23 mouse cellular contexts compared by ENCODE assay signal in the genomic region with DNA sequence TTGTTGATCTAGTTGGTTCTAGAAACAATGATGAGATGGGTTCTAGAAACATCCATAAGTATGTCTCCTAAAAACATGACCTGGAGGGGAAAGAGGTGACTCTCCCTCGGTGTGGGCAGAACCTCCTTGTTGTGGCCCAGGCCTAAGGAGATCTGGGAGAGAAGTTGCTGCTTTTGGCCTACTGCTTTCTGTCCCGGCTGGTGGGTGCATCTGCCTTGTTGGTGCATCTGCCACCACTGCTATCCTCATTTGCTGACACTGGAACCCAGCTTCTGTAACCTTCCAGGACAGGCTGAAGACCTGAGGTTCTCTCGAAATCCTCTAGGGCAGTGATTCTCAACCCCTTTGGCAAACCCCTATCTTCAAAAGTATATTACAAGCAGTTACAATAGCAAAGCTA. TPM values are rescaled to one million over a fixed set of nuclear protein-coding genes. Genes with fewer than 3 reads are reported as not detected.
DNase-seq lines count a peak whose midpoint lies in the region; ATAC-seq lines count a peak whose summit lies in the region.
"Had no signal": no experiment of that assay in that cellular context is flagged by ENCODE, and none has a peak within 500 bp of the region (broad histone marks: within the 10 kb centered on the region; RNA-seq: fewer than 3 reads in every experiment).

No protein-coding gene starts in this region.

- H3K4me3 ChIP-seq in heart, embryonic 12.5 days, result no peak overlapping the region
- H3K4me3 ChIP-seq in heart, embryonic 10.5 days, result no peak overlapping the region

- ATAC-seq in heart, embryonic 12.5 days (ENCODE audit: insufficient number of reproducible peaks, low FRiP score), result no peak
- ATAC-seq: activated CD4-positive, CD25-positive, alpha-beta regulatory T cell, adult 4 months; CD4-positive, CD25-positive, alpha-beta regulatory T cell, adult 4 months; Patski had no signal

- no peaks in the 10 kb centered on the region for H3K4me1 ChIP-seq in heart, embryonic 12.5 days (replicated peaks)
- no peaks in the 10 kb centered on the region for H3K4me1 ChIP-seq in heart, embryonic 10.5 days

- H3K9me3 ChIP-seq in heart, embryonic 12.5 days (replicated peaks), result no peaks in the 10 kb centered on the region
- no peaks in the 10 kb centered on the region for H3K9me3 ChIP-seq in heart, embryonic 10.5 days
- H3K9me3 ChIP-seq: G1E had no signal

- peak; percentile 52 for DNase-seq in heart, adult 11 months
- DNase-seq in heart, embryonic 10.5 days (ENCODE audit: low spot score), result peak; percentile 71
- DNase-seq in heart, postnatal 4 days, result no peak
- peak; percentile 19 for DNase-seq in testis, postnatal 10 days (ENCODE audit: low spot score)
- no peak for DNase-seq in testis, postnatal 14 days (ENCODE audit: low spot score)
- DNase-seq: adrenal gland, adult 2 months; adrenal gland, adult 8-10 months; adrenal gland, postnatal 10 days; adrenal gland, postnatal 14 days; adrenal gland, postnatal 25 days; adrenal gland, postnatal 36 days; B cell, adult 2 months; cerebellum, adult 11 months; cerebellum, adult 11-12 months; cerebellum, adult 18-20 months had no signal

- H3K27me3 ChIP-seq in heart, embryonic 12.5 days (replicated peaks), result no peaks in the 10 kb centered on the region
- H3K27me3 ChIP-seq in heart, embryonic 10.5 days (ENCODE audit: insufficient read depth, poor library complexity, severe bottlenecking), result no peaks in the 10 kb centered on the region
- H3K27me3 ChIP-seq: CH12.LX, Patski had no signal

- no peak overlapping the region for H3K4me2 ChIP-seq in heart, embryonic 12.5 days

- 88% methylated on average over 3 of the region's 3 CpGs for WGBS in heart, embryonic 12.5 days
- 92% methylated on average over 3 of the region's 3 CpGs for WGBS in heart, embryonic 10.5 days

- no peak overlapping the region for H3K27ac ChIP-seq in heart, embryonic 12.5 days (ENCODE audit: poor library complexity, severe bottlenecking)
- H3K27ac ChIP-seq in heart, embryonic 10.5 days, result no peak overlapping the region

- H3K36me3 ChIP-seq in heart, embryonic 12.5 days, result 0 out of 2 replicates have a peak, but pooled peaks cover 10% of the 10 kb centered on the region
- peaks cover 5% of the 10 kb centered on the region; the same call in 1 of the 2 replicates for H3K36me3 ChIP-seq in heart, embryonic 10.5 days
- H3K36me3 ChIP-seq: G1E had no signal

- H3K9ac ChIP-seq in heart, embryonic 12.5 days, result no peak overlapping the region

RNA-seq across cellular contexts. Expression of gene Gm6525, which starts 8.5 kb away (rescaled TPM):
- 0.18 TPM in 1 of 2 replicates, not detected in the other for polyA plus RNA-seq in heart, embryonic 12.5 days (2016; fragmentation: Nextera tagmentation; extraction: Ambion mirVana)
- 0.14 and 0.25 TPM in 2 replicates for polyA plus RNA-seq in heart, embryonic 10.5 days (2016; fragmentation: Nextera tagmentation; extraction: Ambion mirVana)
- not detected for total RNA-seq in heart, postnatal 4 days (2021)
- total RNA-seq: adrenal gland, adult 8-10 months; adrenal gland, postnatal 4 days had no signal
- polyA plus RNA-seq: activated CD4-positive, CD25-positive, alpha-beta regulatory T cell, adult 4 months; adrenal gland, adult 2 months; brain, embryonic 14.5 days; G1E had no signal

RNA-seq across cellular contexts. Expression of gene Mnd1, which starts 9.8 kb away (rescaled TPM):
- polyA plus RNA-seq in heart, embryonic 12.5 days (2016; fragmentation: Nextera tagmentation; extraction: Ambion mirVana), result 11.4 and 11.9 TPM in 2 replicates
- 10.0 and 14.0 TPM in 2 replicates for polyA plus RNA-seq in heart, embryonic 10.5 days (2016; fragmentation: Nextera tagmentation; extraction: Ambion mirVana)
- total RNA-seq in heart, postnatal 4 days (2021), result 1 to 10 TPM; 9.2 to 9.8 TPM

Comparison
In these comparisons a context has a peak if more than half of its experiments do, and no peak if none do; other contexts are left out.
1. DNase-seq: peak in heart, adult 11 months (single experiment), heart, embryonic 10.5 days (single experiment) and testis, postnatal 10 days (single experiment); none in heart, postnatal 4 days (single experiment) and testis, postnatal 14 days (single experiment).